Mouse (Mus musculus): ENCODE data around the gene Mboat1. TPM values are rescaled to one million over a fixed set of nuclear protein-coding genes. Genes with fewer than 3 reads are reported as not detected.

Mboat1 gene
- polyA plus RNA-seq, 1 experiment from 2014 or later: 3.1 TPM

GRCm38 (mm10) chr13:30252692-30253091 is 116.4 kb downstream of the Mboat1 start:
- Histone ChIP-seq H3K36me3 (replicated peaks; ENCODE audit: control insufficient read depth, insufficient read depth) (no peaks in the 10 kb centered on the region), H3K27me3 (ENCODE audit: control insufficient read depth, insufficient read depth, low read length) (no peaks in the 10 kb centered on the region), H3K4me3 (replicated peaks; ENCODE audit: low read length) (no peak overlapping the region), H3K9ac (no peak overlapping the region), H3K4me1 (replicated peaks; ENCODE audit: control insufficient read depth, insufficient read depth, low read length) (peaks cover 8% of the 10 kb centered on the region; the same call in 1 of the 2 replicates), H3K4me2 (replicated peaks) (no peak overlapping the region), H3K9me3 (ENCODE audit: control insufficient read depth, low read length) (no peaks in the 10 kb centered on the region), H3K27ac (no peak overlapping the region)
- DNase-seq (ENCODE audit: low spot score) (no peak), ATAC-seq (ENCODE audit: low FRiP score) (no peak)
- WGBS: 66% methylated on average over 3 of the region's 3 CpGs

- no peak for DNase-seq (ENCODE audit: low spot score)
- H3K27ac ChIP-seq: no peak overlapping the region
- no peak overlapping the region for H3K4me2 ChIP-seq (replicated peaks)
- H3K36me3 ChIP-seq (replicated peaks; ENCODE audit: control insufficient read depth, insufficient read depth): no peaks in the 10 kb centered on the region
- H3K4me3 ChIP-seq (replicated peaks; ENCODE audit: low read length): no peak overlapping the region
- no peaks in the 10 kb centered on the region for H3K27me3 ChIP-seq (ENCODE audit: control insufficient read depth, insufficient read depth, low read length)
- peaks cover 8% of the 10 kb centered on the region; the same call in 1 of the 2 replicates for H3K4me1 ChIP-seq (replicated peaks; ENCODE audit: control insufficient read depth, insufficient read depth, low read length)
- no peaks in the 10 kb centered on the region for H3K9me3 ChIP-seq (ENCODE audit: control insufficient read depth, low read length)
- no peak overlapping the region for H3K9ac ChIP-seq
- no peak for ATAC-seq (ENCODE audit: low FRiP score)
- WGBS: 16% methylated on average over 5 of the region's 5 CpGs
Measured at GRCm38 (mm10) chr13:30253636-30254264, 117.5 kb downstream of the Mboat1 start.

GRCm38 (mm10) chr13:30254421-30254820 is 118.1 kb downstream of the Mboat1 start:
- ATAC-seq (ENCODE audit: low FRiP score): no peak
- H3K4me1 ChIP-seq (replicated peaks; ENCODE audit: control insufficient read depth, insufficient read depth, low read length): peaks cover 8% of the 10 kb centered on the region; the same call in 1 of the 2 replicates
- no peaks in the 10 kb centered on the region for H3K9me3 ChIP-seq (ENCODE audit: control insufficient read depth, low read length)

GRCm38 (mm10) chr13:30258802-30259201 is 122.5 kb downstream of the Mboat1 start:
- H3K4me2 ChIP-seq (replicated peaks): no peak overlapping the region
- H3K27ac ChIP-seq: no peak overlapping the region
- H3K4me3 ChIP-seq (replicated peaks; ENCODE audit: low read length): no peak overlapping the region
- no peaks in the 10 kb centered on the region for H3K36me3 ChIP-seq (replicated peaks; ENCODE audit: control insufficient read depth, insufficient read depth)
- no peaks in the 10 kb centered on the region for H3K9me3 ChIP-seq (ENCODE audit: control insufficient read depth, low read length)
- H3K27me3 ChIP-seq (ENCODE audit: control insufficient read depth, insufficient read depth, low read length): no peaks in the 10 kb centered on the region
- H3K9ac ChIP-seq: no peak overlapping the region
- H3K4me1 ChIP-seq (replicated peaks; ENCODE audit: control insufficient read depth, insufficient read depth, low read length): peaks cover 3% of the 10 kb centered on the region; the same call in 1 of the 2 replicates
- WGBS: 62% methylated on average over 10 of the region's 10 CpGs
- no peak for ATAC-seq (ENCODE audit: low FRiP score)
- no peak for DNase-seq (ENCODE audit: low spot score)

More at GRCm38 (mm10) chr13:30254421-30254820, 118.1 kb downstream of the Mboat1 start:
- DNase-seq (ENCODE audit: low spot score): no peak
- 54% methylated on average over 6 of the region's 6 CpGs for WGBS
- no peak overlapping the region for H3K9ac ChIP-seq
- no peak overlapping the region for H3K4me2 ChIP-seq (replicated peaks)
- H3K27me3 ChIP-seq (ENCODE audit: control insufficient read depth, insufficient read depth, low read length): no peaks in the 10 kb centered on the region
- H3K4me3 ChIP-seq (replicated peaks; ENCODE audit: low read length): no peak overlapping the region
- no peak overlapping the region for H3K27ac ChIP-seq
- no peaks in the 10 kb centered on the region for H3K36me3 ChIP-seq (replicated peaks; ENCODE audit: control insufficient read depth, insufficient read depth)

DNA sequence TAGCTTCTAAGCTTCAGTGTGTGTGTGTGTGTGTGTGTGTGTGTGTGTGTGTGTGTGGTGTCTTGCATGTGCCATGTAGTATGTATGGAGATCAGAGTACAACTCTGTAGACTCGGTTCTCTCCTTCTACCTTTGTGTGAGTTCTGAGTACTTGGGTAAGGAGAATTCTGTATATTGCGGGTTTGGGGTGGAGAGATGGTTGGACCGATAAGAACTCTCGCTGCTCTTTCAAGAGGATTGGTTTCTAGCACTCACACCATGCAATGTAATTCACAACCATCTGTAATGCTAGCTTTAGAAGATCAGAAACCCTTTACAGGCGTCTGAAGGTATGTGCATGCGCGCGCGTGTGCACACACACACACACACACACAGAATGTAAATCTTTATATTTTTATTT is 123.0 kb downstream of the Mboat1 start:
- Histone ChIP-seq H3K9ac (no peak overlapping the region), H3K4me2 (replicated peaks) (no peak overlapping the region), H3K9me3 (ENCODE audit: control insufficient read depth, low read length) (no peaks in the 10 kb centered on the region), H3K4me1 (replicated peaks; ENCODE audit: control insufficient read depth, insufficient read depth, low read length) (no peaks in the 10 kb centered on the region), H3K36me3 (replicated peaks; ENCODE audit: control insufficient read depth, insufficient read depth) (no peaks in the 10 kb centered on the region), H3K27me3 (ENCODE audit: control insufficient read depth, insufficient read depth, low read length) (no peaks in the 10 kb centered on the region), H3K27ac (no peak overlapping the region), H3K4me3 (replicated peaks; ENCODE audit: low read length) (no peak overlapping the region)
- WGBS: 93% methylated on average over 9 of the region's 9 CpGs
- no peak for DNase-seq (ENCODE audit: low spot score)
- ATAC-seq (ENCODE audit: low FRiP score): no peak

GRCm38 (mm10) chr13:30259912-30260560 is 123.7 kb downstream of the Mboat1 start:
- Histone ChIP-seq H3K4me1 (replicated peaks; ENCODE audit: control insufficient read depth, insufficient read depth, low read length) (no peaks in the 10 kb centered on the region), H3K9me3 (ENCODE audit: control insufficient read depth, low read length) (no peaks in the 10 kb centered on the region), H3K9ac (no peak overlapping the region), H3K4me3 (replicated peaks; ENCODE audit: low read length) (no peak overlapping the region), H3K4me2 (replicated peaks) (no peak overlapping the region), H3K27ac (no peak overlapping the region), H3K27me3 (ENCODE audit: control insufficient read depth, insufficient read depth, low read length) (no peaks in the 10 kb centered on the region), H3K36me3 (replicated peaks; ENCODE audit: control insufficient read depth, insufficient read depth) (no peaks in the 10 kb centered on the region)
- ATAC-seq (ENCODE audit: low FRiP score) (peak; percentile 63; the same call in 1 of the 2 replicates), DNase-seq (ENCODE audit: low spot score) (peak; percentile 90)
- WGBS: 13% methylated on average over 8 of the region's 8 CpGs

DNA sequence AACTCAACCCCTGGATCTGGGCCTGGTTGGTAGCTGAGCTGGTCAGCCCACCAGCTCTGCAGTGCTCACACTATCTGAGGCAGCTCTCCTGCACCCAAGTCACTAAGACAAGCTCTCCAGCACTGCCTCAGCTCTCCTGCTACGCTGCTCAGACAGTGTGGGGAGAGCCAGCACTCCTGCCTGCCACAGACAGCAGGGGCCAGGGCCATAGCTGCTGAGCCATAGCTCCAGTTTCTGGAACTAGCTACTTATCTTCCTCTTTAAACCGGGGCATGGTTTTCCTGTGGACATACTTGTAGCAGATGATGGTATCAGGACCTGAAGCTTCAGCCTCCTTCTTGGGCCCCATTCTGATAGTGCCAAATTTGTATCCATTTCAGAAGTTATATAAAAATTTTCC is 127.4 kb downstream of the Mboat1 start:
- no peak overlapping the region for H3K4me2 ChIP-seq (replicated peaks)
- H3K27ac ChIP-seq: no peak overlapping the region
- DNase-seq (ENCODE audit: low spot score): no peak
- no peak overlapping the region for H3K9ac ChIP-seq
- no peaks in the 10 kb centered on the region for H3K27me3 ChIP-seq (ENCODE audit: control insufficient read depth, insufficient read depth, low read length)
- H3K36me3 ChIP-seq (replicated peaks; ENCODE audit: control insufficient read depth, insufficient read depth): no peaks in the 10 kb centered on the region
- ATAC-seq (ENCODE audit: low FRiP score): no peak
- H3K9me3 ChIP-seq (ENCODE audit: control insufficient read depth, low read length): 0 out of 2 replicates have a peak, but pooled peaks cover 3% of the 10 kb centered on the region
- H3K4me1 ChIP-seq (replicated peaks; ENCODE audit: control insufficient read depth, insufficient read depth, low read length): no peaks in the 10 kb centered on the region
- 74% methylated on average over 2 of the region's 2 CpGs for WGBS
- no peak overlapping the region for H3K4me3 ChIP-seq (replicated peaks; ENCODE audit: low read length)

DNA sequence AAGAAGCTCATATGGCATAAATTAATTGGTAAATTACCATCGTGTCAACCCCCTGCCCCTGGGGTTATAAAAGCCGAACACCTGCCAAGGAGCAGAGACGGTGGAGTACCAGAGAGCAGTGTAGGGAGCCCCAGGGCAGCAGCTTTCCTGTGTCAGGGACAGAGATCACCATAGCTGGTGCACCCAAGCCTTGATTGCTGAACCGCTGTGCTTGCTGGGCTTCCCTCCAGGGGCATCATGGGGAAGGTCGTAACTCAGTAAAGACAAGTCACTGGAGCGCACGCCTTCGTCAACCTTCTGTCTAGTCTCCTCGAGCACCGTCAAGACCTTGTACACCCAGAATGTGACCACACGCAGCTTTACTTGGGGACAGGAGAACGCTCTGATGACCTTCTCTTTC is 128.0 kb downstream of the Mboat1 start:
- ATAC-seq (ENCODE audit: low FRiP score) (peak; percentile 32; the same call in 1 of the 2 replicates), DNase-seq (ENCODE audit: low spot score) (no peak)
- H3K9me3 ChIP-seq (ENCODE audit: control insufficient read depth, low read length): 0 out of 2 replicates have a peak, but pooled peaks cover 3% of the 10 kb centered on the region
- WGBS: 62% methylated on average over 12 of the region's 12 CpGs
- no peak overlapping the region for H3K4me2 ChIP-seq (replicated peaks)
- no peaks in the 10 kb centered on the region for H3K4me1 ChIP-seq (replicated peaks; ENCODE audit: control insufficient read depth, insufficient read depth, low read length)
- H3K9ac ChIP-seq: no peak overlapping the region
- no peak overlapping the region for H3K4me3 ChIP-seq (replicated peaks; ENCODE audit: low read length)
- no peaks in the 10 kb centered on the region for H3K27me3 ChIP-seq (ENCODE audit: control insufficient read depth, insufficient read depth, low read length)
- no peaks in the 10 kb centered on the region for H3K36me3 ChIP-seq (replicated peaks; ENCODE audit: control insufficient read depth, insufficient read depth)
- H3K27ac ChIP-seq: no peak overlapping the region

GRCm38 (mm10) chr13:30264765-30265164 is 128.5 kb downstream of the Mboat1 start:
- 80% methylated on average over 5 of the region's 5 CpGs for WGBS

More at GRCm38 (mm10) chr13:30264765-30265164, 128.5 kb downstream of the Mboat1 start:
- no peaks in the 10 kb centered on the region for H3K4me1 ChIP-seq (replicated peaks; ENCODE audit: control insufficient read depth, insufficient read depth, low read length)
- no peak overlapping the region for H3K9ac ChIP-seq
- ATAC-seq (ENCODE audit: low FRiP score) (no peak), DNase-seq (ENCODE audit: low spot score) (no peak)
- no peak overlapping the region for H3K4me3 ChIP-seq (replicated peaks; ENCODE audit: low read length)
- H3K36me3 ChIP-seq (replicated peaks; ENCODE audit: control insufficient read depth, insufficient read depth): no peaks in the 10 kb centered on the region
- no peak overlapping the region for H3K4me2 ChIP-seq (replicated peaks)
- no peak overlapping the region for H3K27ac ChIP-seq
- no peaks in the 10 kb centered on the region for H3K27me3 ChIP-seq (ENCODE audit: control insufficient read depth, insufficient read depth, low read length)
- 0 out of 2 replicates have a peak, but pooled peaks cover 3% of the 10 kb centered on the region for H3K9me3 ChIP-seq (ENCODE audit: control insufficient read depth, low read length)

Data from hindbrain, embryonic 14.5 days (tissue).